Mouse (Mus musculus) CD4-positive naive resting alpha-beta T cell, adult 76 days (primary cell): Measurements from ENCODE around the gene Flg. TPM values are rescaled to one million over a fixed set of nuclear protein-coding genes. Genes with fewer than 3 reads are reported as not detected.

Experiments
- total RNA-seq: library from RNA; stranded (reverse); gene quantifications from one replicate; pipeline ENCODE4 v1.2.4, GENCODE M21; 2023

The Flg gene
- total RNA-seq = not detected

DNA sequence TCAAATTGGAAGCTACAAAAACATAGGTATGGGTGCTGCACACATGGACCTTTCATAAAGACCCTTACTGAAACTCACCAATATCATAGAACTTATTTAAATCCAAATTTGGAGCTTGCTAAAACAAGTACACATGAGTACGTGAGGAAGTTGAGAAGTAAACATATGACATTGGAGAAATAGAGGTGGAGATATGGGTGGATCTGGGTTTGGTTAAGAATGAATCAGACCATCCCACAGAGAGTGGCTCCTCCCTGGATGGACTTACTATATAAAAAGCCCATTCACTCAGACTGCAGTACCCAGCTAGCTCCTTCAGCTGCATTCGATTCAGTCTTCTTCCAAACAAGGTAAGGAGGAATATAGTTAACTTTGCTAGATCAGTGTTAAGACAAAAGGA lies at the start of gene Flg:
Gene Flg (plus strand): TSS at position 301 of the 400 bp plus-strand sequence.

DNA sequence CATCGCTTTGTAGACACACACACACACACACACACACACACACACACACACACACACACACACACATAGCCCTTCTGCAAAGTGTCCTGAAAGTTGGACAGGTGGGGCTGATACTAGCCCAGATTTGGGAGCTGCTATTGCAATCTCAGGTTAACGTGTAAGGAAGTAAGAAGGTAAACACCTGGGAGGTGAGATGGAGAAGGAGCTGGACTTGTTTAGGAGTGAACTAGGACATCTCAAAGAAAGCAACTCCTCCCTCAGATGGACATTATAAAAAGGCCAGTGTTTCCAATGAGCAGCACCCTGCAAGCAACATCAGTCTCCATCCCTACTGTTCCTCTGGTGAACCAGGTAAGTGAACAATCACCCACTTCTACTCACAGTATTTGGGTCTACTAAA lies 46.1 kb downstream of the Flg start, which contains the start of gene Hrnr:
Gene Hrnr (plus strand): TSS at position 301 of the 400 bp plus-strand sequence.

Other genes with a start within 250 kb of the Flg start
- not detected for gene Gm4858, start 204.7 kb upstream of the Flg start, total RNA-seq
- not detected for gene Crnn, start 128.7 kb upstream of the Flg start, total RNA-seq
- gene Flg2, start 76.2 kb upstream of the Flg start, total RNA-seq = not detected
- gene Hrnr, start 46.2 kb downstream of the Flg start, total RNA-seq = not detected
- not detected for gene Rptn, start 120.2 kb downstream of the Flg start, total RNA-seq
- gene Tchh, start 168.8 kb downstream of the Flg start, total RNA-seq = not detected
- gene Tchhl1, start 195.2 kb downstream of the Flg start, total RNA-seq = not detected
- 101 TPM for gene S100a11, start 247.0 kb downstream of the Flg start, total RNA-seq